Mouse (Mus musculus): ENCODE data around the gene Terf2. TPM values are rescaled to one million over a fixed set of nuclear protein-coding genes. Genes with fewer than 3 reads are reported as not detected.
"Not testable (repeated sequence)": the region's sequence is repeated elsewhere in the genome, so short reads cannot be mapped to it uniquely, and the experiment has no call there.

Terf2 gene
- polyA plus RNA-seq, 1 experiment = 18.5 TPM

- no peak for DNase-seq (ENCODE audit: low spot score)
Measured at GRCm38 (mm10) chr8:107062613-107063012, 33.7 kb downstream of the Terf2 start.

- no peak for DNase-seq (ENCODE audit: low spot score)
Measured at GRCm38 (mm10) chr8:107056973-107057369, 39.4 kb downstream of the Terf2 start.

GRCm38 (mm10) chr8:107056076-107056972 lies 40.0 kb downstream of the Terf2 start, which contains the start of the genes Cog8 and Nip7:
TSS of gene Cog8 (minus strand) at chr8:107056689.
TSS of gene Nip7 (plus strand) at chr8:107056877.
- DNase-seq (ENCODE audit: low spot score) = peak; percentile 79

GRCm38 (mm10) chr8:107052046-107052445 lies 44.3 kb downstream of the Terf2 start:
- DNase-seq (ENCODE audit: low spot score) = no peak

GRCm38 (mm10) chr8:107049480-107049879 lies 46.9 kb downstream of the Terf2 start:
- DNase-seq (ENCODE audit: low spot score) = no peak

- peak; percentile 71 for DNase-seq (ENCODE audit: low spot score)
Measured at GRCm38 (mm10) chr8:107048061-107048941, 48.0 kb downstream of the Terf2 start, which contains the start of gene Pdf. TSS of gene Pdf (minus strand) at chr8:107048614.

GRCm38 (mm10) chr8:107046976-107047375 lies 49.4 kb downstream of the Terf2 start:
- no peak for DNase-seq (ENCODE audit: low spot score)

- no peak for DNase-seq (ENCODE audit: low spot score)
Measured at GRCm38 (mm10) chr8:107045478-107045877, 50.9 kb downstream of the Terf2 start.

GRCm38 (mm10) chr8:107040632-107041031 lies 55.7 kb downstream of the Terf2 start:
- DNase-seq (ENCODE audit: low spot score) = no peak

- DNase-seq (ENCODE audit: low spot score) = no peak
Measured at GRCm38 (mm10) chr8:107036626-107037025, 59.7 kb downstream of the Terf2 start.

GRCm38 (mm10) chr8:107035641-107036040 lies 60.7 kb downstream of the Terf2 start:
- DNase-seq (ENCODE audit: low spot score) = no peak

- DNase-seq (ENCODE audit: low spot score) = not testable (repeated sequence)
Measured at GRCm38 (mm10) chr8:107033609-107034008, 62.7 kb downstream of the Terf2 start.

- DNase-seq (ENCODE audit: low spot score) = no peak
Measured at GRCm38 (mm10) chr8:107031577-107032090, 64.7 kb downstream of the Terf2 start.

- peak; percentile 95 for DNase-seq (ENCODE audit: low spot score)
Measured at GRCm38 (mm10) chr8:107030650-107031576, 65.4 kb downstream of the Terf2 start, which contains the start of gene Vps4a. TSS of gene Vps4a (plus strand) at chr8:107031222.

GRCm38 (mm10) chr8:107030058-107030457 lies 66.3 kb downstream of the Terf2 start:
- no peak for DNase-seq (ENCODE audit: low spot score)

GRCm38 (mm10) chr8:107029310-107029709 lies 67.0 kb downstream of the Terf2 start:
- no peak for DNase-seq (ENCODE audit: low spot score)

GRCm38 (mm10) chr8:107023479-107023878 lies 72.9 kb downstream of the Terf2 start:
- no peak for DNase-seq (ENCODE audit: low spot score)

Measured in urinary bladder, adult 2 months (tissue).